Mouse (Mus musculus) ovary, adult 18-20 months (tissue): Measurements from ENCODE around the gene Lipo2.
"Not testable (repeated sequence)": the region's sequence is repeated elsewhere in the genome, so short reads cannot be mapped to it uniquely, and the experiment has no call there.

Experiments
- DNase-seq: peaks from one replicate; pipeline ENCODE4 v3.0.0; 2022; ENCODE audit warnings: low spot score, mixed read lengths

Lipo2 gene

GRCm38 (mm10) chr19:33751259-33751658 is at the start of gene Lipo2:
Lipo2 (minus strand) TSS chr19:33751359.
- not testable (repeated sequence) for DNase-seq

- not testable (repeated sequence) for DNase-seq
These were observed 36.2 kb upstream of the Lipo2 start, which contains the start of gene Lipo1 for GRCm38 (mm10) chr19:33787359-33787758. Lipo1 (minus strand) TSS chr19:33787459.

- no peak for DNase-seq
These were observed 35.6 kb upstream of the Lipo2 start for GRCm38 (mm10) chr19:33786576-33787277.

- peak; percentile 11 for DNase-seq
These were observed 10.3 kb upstream of the Lipo2 start, which contains the start of gene Lipo3 for GRCm38 (mm10) chr19:33761287-33762086. Lipo3 (minus strand) TSS chr19:33761951.
